Mouse (Mus musculus) olfactory bulb, adult 2 months (tissue): ENCODE results near the gene Dusp12.

Source experiments
- CTCF ChIP-seq: fragments of 200-500 bp; IDR thresholded peaks from 2 replicates; pipeline ENCODE4 v1.5.1; 2012; ENCODE audit warnings: low read depth, mild to moderate bottlenecking, low read length, moderate library complexity; ENCODE audit not compliant: insufficient read depth
- POLR2A ChIP-seq: fragments of 200-500 bp; IDR thresholded peaks from 2 replicates; pipeline ENCODE4 v1.6.1; 2012; ENCODE audit warnings: mild to moderate bottlenecking, low read depth, low read length, moderate library complexity; ENCODE audit not compliant: insufficient read depth

GRCm38 (mm10) chr1:170855056-170855760, 30.1 kb downstream of the Dusp12 start:
- TF ChIP-seq CTCF, result no peak
- TF ChIP-seq POLR2A, result no peak
